Mouse (Mus musculus) urinary bladder, postnatal 10 days (tissue): ENCODE results near the gene Pakap.

ENCODE experiments used
- DNase-seq: peaks from one replicate; pipeline ENCODE4 v3.0.0; 2022; ENCODE audit warnings: low spot score

Pakap gene

DNA sequence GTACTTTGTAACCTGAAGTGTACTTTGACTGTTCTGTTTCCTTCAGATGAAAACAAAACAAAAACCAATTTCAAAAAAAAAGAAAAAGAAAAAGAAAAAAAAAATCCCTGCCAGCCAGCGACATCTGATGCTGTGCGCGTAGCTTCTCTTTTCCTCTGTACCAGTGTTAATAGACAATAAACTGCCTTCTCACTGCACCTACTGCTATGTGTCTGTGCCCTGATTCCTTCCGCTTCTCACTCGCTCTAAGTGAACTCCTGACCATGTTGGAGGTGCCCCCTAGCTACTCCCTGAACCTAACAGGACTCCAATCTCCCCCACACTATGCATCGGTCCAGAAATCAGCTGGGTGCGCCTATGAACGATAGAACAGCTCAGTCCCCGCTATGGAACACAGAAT, 149.4 kb downstream of the Pakap start, which contains the start of gene Akap2:
Gene Akap2 (plus strand): TSS at position 304 of the 400 bp plus-strand sequence.
- DNase-seq: no peak

DNA sequence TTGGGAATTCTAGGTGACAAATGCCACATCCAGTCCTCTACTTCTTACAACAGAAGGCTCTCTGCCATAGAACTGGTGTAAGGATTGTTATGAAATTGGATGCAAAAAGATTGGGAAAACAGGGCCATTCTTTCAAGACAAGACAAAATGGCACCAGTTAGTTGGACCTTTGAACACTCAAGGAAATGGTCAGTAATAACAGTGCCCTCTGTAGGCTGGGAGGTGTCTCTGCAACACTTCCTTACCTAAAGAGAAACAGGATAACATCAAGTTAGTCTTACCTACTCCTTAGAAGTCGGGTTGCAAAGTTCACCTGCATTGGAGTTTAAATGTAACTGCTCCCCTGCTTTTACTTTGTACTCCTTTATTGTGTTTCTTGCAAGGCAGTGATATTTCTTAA, 151.4 kb downstream of the Pakap start:
- DNase-seq: no peak

DNA sequence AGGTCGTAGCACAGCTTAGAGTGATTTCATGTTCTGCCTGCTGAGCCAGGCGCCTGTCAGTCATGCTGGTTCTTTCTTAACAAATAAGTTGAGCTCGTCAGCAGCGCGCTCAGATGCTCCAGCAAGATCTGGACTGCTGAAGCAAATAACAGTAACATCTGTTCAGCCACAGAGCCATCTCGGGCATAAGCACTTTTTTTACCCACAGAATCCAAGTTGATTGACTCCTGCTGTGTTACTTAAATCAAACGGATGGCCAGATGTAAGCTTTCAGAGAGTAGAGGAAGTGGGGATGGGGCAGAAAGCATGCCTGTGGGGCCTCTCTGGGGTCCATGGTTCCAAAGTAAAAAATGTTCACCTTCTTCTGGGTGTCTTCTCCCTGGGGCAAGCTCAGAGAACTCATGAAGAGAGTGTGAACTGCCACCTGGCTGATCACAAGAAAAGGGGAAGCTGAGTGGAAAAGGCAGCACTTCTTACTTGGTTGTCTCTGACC, 152.9 kb downstream of the Pakap start:
- no peak for DNase-seq

DNA sequence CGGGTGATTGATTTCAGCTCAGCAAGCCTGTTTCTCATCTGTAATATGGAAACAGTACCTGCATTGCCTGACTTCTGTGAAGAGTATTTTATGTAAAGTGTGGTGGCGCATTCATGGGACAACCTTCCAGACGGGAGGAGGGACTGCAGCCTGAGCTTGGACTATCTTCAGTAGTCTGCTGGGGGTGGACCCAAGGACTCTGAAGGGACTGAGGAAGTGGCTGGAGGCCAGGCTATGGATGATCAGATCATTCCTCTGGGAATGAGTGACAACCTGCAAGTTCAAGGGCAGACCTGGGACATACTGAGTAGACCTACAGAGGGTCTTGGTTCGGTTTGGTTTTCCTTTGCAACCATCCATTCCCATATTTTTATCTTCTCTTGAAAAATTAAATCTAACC, 154.3 kb downstream of the Pakap start:
- no peak for DNase-seq

DNA sequence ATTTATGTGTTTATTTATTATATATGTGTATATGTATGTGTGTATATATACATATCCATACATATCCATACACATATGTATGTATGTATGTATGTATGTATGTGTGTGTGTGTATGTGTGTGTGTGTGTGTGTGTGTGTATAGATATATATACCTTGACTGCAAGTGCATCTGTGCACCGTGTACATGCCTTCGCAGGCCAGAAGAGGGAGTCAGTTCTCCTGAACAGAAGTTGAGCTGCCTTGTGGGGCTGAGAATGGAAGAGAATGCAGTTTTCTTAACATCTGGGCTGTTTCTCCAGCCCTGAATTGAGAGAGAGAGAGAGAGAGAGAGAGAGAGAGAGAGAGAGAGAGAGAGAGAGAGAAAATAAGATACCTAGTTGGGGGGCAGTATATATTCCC, 155.7 kb downstream of the Pakap start:
- DNase-seq: no peak

DNA sequence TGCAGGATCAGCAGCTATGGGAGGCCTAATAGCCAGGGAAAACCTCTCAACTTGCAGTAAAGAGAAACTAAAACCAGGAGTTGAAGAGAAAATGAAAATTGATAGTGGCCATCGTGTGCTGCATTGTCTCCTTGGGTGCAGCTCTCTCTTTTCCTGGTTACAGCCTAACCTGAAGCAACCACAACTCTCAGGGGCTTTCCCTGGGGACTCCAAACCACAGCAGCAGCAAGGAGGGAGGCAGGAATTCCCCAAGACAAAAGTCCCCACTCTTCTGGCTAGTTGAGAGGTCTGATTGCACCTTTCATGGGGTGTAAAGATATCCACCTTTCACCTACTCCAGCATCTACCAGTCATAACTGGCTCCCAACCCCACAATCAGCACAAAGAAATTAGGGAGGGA, 157.6 kb downstream of the Pakap start:
- no peak for DNase-seq

DNA sequence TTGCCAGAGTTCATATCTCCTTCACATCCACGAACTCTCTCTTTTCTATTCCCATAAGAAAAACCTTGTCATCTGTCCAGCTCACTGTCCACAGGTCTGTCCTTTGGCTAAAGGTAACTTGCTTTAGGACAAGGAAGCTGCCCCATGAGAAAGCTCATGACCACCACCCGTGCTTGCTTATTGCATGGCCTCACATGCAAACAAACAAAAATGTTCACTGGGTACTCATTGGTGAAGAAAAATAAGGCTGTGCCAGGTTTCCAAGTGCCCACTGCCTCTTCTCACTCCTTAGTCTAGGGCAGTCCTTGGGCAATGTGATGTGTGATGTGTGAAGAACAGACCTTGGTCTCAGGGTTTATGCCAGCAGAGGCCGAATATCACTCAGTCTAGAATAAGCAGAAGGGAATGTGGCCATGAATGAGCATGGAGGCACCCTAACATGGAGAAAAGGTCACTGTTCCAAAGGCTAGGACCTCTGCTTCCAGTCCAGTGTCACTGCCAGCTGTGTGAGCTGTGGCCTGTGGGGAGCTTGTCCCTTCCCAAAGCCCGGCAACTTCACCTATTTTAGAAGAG, 160.7 kb downstream of the Pakap start:
- no peak for DNase-seq

DNA sequence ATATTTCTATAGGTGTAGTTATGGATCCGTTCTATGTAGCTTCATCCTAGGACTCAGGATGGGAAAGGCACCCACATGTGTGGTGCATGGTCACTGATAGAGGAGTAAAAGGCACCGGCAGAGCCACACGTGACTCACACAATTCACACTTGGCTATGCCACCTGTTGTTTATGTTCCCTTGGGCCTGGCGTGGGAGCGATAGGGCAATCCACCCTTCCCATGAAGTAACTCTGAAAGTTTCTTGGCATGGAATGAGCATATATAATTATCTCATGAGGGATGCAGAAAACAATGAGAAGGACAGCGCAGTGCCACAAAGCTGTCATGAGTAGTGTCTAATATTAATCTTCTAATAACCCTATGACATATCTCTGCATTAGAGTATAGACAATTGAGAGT, 162.1 kb downstream of the Pakap start:
- no peak for DNase-seq

DNA sequence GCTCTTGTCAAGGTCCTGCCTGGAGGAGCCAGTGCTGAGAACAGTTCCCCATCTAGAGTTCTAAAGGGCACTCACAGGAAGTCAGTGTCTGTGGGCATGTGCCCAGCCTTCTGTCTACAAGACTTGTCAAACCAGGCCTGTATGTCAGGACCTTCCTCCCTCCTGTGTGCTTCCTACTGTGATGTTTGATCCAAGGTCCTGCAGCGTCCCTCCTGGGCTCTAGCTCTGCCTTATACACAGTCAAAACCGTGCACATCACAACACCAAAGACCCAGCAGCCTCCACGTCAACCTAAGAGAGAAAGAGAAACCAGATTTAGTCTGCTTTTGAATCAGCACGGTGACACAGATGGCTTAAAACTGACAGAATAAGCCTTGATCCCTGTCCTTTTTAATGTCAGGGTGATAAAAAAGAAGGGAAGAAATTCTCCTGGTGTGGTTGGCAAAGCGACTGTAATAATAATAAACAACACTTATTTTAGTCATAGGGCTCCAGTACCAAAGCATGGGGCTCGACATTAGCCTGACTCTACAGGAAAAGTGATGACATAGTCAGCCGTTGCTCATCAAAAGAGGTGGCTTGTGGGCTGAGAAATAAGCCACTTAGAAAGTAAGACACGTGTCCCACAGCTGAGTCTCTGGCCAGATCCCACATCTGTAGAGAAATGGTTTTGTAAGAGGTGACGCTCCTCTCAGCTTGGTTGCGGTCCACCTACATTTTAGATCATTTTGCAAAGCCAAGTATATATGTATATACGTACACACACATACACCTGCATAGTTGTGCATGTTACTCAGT, 163.0 kb downstream of the Pakap start:
- no peak for DNase-seq

DNA sequence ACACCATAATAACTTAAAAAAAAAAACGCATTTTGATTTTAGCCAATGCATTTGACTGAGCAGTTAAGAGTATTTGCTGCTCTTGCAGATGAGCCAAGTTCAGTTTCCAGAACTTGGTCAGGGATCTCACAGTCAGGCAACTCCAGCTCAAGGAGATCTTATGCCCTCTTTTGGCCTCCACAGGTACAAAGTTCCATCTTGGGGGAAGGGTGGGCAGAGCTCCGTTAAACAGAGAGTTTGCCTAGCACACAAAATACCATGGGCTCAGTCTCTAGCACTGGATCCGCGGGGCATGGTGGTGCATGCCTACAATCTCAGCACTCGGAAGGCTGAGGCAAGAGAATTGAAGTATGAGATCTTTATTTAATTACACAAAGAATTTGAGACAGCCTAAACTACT, 164.4 kb downstream of the Pakap start:
- no peak for DNase-seq

DNA sequence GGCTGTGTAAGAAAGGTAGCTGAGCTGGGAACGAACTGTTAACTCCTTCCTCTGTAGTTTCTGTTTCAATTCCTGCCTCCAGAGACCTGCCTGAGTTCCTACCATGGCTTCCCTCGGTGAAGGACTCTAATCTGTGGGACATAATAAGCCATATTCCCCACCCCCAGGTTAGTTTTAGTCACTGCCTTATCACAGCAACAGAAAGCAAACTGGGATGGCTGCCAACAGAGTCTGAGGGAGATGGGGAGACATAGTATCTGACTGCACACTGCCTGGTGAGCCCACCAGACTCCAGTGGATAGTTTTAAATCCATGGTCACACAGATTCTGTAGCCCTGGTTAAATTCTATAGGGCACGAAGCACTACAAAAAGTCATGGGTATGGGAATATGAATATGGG, 165.5 kb downstream of the Pakap start:
- DNase-seq: no peak

DNA sequence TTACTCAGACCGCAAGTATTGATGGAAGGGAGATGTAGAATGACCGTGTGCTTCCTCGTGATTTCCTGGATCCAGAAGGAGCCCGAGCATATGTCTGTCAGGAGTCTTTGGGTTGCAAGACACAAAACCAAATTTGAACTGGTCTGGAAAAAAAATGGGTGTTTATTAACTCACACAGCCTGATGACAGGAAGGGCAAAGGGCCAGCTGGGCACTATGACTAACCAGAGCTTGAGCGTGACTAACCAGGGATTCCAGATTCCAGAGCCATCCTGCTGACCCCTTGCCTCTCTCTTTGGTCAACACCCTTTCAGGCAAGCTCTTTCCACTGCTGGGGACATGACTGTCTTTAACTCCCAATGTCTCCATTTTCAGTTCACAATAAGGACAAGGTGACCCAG, 167.4 kb downstream of the Pakap start:
- no peak for DNase-seq

DNA sequence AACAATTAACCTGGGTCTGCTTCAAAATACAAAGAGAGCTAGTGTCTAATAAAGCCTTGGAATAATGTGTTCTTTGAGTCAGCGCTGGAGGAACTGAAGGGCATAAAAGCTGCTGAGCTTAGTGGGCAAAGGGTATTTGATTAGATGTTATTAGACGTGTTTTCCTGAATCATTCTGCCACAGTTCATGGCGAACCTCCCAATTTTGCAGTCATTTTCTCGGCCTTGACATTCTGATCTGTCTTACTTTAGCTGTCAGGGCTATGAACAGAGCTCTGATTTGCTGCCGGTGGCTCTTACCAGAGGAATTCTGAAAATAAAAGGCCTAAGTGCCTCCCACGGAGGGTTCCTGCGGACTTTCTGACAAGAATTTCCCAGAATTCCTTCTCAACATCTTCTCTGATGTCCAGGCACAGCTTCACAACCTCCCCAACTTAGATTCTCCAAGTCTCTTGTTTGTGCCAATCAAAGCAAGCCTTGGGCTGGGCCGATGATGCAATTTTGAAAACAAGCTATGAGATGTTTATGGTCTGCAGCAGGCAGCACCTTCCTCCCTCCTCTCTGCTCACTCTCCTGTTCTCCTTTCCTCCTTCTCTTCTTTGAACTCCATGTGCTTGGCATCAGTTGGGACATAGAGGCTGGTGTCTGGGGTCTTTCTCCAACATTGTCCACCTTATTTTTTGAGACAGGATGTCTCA, 171.0 kb downstream of the Pakap start:
- no peak for DNase-seq

DNA sequence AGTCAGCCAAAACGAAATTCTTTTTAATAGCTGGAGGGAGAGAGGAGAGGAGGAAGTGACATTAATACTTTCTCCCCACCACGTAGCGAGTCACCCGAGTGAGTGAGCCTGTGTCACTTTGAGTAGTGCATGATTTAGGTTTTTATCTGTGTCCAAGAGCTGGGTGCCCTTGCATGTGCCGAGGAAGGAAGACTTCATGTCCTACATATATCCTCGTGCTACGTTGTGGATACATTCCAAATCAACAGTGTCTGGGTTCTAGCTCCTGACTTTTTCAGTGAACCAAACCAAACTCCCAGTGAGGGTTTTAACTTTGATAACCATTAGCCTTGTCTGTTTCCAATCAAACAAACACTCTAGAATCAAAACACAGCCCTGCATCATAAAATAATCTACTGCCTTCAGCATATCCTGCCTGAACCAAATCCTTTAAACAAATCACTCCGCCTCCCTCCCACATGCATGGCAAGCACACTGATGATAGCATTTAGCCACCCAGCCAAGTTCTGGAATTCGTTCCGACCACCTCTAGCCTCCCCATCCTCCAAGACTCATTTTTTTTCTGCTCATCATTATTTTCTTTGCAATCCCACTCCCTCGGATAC, 175.4 kb downstream of the Pakap start:
- no peak for DNase-seq

DNA sequence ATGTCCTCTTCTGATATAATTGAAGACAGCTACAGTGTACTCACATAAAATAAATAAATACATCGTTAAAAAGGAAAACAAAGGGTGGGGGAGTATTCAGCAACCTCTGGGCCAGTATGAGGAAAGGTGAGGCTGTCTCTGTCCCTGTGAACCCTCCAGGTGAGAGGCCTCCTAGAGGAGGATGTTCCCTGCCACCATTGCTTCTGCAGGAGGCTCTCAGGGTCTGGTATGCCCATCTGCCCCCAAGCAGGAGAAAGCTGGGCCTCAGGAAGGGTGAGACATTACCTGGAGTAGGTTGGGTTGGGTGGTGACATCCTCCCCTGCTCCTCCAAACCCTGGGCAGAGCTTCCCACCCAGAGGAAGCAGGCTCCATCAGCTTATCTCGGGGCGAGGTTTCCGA, 182.7 kb downstream of the Pakap start:
- DNase-seq: no peak

DNA sequence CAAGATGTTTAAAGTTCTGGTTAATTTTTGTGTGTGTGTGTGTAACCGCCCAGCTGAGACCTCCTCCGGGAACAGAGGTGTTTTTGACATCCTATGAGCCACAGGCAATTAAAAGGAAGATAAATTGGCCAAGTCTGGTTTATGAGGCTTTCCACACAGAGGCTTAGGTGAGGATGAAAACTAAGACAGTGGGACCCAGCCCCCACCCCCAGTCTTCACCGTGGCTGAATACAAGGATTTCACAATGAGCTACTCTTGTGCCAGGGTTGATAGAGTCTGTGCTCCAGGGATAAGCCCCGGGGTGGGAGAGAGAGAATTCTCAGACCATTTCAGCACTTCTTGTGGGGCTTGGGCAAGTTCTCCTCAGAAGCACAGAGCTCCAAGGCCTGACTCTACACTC, 183.1 kb downstream of the Pakap start:
- DNase-seq: no peak

DNA sequence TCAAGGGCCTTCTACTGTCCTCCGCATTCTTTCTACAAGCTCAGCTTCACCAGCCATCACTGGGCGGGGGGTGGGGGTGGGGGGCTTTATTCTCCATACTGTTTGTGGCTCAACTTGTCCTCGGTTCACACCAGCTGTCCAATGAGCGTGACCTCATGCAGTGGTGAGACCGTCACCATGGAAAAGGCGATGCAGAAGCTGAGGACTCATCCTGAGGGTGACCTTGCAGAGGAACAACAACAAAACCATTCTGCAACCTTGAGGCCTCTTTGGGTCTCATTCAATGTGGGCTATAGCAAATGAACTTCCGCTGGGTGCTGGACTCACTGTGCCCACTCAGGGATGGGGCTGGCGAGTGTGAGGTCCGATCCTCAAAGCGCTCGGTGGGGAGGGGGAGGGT, 183.6 kb downstream of the Pakap start:
- DNase-seq: no peak

DNA sequence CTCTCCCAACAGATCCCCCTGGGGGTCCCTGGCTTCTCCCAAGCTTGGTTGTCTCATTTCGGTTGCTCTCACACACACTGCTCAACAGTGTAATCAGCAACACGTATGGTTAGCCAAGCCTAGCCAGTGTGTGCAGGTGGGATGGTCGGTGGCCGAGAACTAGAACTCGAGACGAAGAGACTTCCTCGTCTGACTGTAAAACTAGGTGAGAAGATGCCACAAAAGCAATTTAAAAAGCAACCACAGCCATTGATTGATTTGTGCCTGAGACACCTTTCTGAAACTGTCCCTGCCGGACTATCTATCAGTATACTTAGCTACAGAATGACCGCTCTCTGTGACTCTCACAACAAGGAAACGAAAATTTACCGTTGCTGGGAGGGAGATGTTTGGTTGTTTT, 187.1 kb downstream of the Pakap start:
- no peak for DNase-seq

DNA sequence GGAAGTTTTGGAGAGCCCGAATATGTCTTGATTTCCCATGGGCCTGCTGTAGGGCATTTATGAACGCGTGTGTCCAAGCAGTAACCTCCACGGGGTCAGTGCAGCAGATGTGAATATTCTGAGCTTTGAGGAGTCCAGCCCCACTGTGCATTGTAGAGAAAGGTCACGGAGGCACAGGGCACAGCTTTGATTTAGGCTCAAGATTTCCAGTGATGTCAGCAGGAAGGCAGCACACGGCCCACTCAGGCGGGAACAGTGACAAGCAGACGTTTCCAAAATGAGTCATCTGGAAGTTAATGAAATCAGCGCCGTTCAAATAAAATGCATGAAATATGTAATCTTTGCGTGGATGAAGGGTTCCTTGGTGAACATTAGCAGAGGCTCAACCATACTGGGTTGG, 190.0 kb downstream of the Pakap start:
- no peak for DNase-seq

DNA sequence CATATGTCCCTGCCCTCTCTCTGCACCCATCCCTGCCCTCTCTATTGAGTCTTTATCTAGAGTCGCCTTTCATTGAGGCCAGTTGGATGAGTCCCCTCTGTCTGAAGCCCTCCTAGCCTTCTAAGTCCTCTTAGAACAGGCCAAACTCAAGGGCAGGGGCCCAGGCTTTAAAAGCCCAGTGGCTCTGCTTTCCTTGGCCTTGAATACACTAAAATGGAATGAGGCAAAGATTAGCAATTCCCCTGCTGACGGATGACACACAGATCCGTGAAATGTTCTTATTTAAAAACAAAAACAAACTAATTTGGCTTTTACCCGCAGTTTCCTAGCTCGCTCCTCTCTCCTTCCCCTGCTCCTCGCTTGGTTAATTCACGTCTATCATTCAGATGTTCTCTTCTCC, 194.4 kb downstream of the Pakap start:
- DNase-seq: no peak

DNA sequence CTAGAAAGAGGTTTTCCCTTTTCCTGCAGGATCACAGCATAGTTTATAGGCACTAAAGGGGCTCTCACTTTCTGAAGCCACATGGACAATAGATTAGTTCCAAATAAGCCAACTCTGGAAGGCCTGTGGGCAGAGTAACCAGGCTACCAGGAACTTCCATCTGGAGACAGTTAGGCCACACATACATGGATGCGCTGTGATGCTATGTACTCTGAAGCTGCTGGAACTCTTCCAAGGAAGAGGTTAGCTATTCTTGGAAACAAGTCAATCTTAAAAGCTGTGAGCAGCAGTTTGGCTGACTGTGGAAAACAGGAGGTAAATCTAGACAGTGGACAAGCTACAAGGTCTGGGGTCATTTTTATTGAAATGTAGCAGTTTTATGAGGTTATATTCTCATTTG, 196.4 kb downstream of the Pakap start:
- no peak for DNase-seq

DNA sequence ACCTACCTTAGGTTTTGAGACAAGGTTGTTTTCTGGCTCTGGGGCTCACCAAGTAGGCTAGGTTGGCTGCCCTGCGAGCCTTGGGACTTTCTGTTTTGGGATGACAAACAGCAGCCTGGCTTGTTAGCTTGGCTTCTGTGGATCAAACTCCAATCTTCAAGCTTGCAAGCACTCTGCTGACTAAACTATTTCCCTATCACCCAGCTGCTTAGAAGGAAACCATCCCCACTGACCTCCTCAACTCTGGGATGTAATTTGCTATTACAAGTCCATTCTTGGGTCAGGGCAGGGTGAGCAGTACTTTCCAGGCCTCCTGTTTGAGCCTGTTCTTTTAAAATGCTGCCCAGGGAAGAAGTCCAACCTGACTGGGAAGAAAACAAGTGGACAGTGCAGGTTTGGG, 196.9 kb downstream of the Pakap start:
- no peak for DNase-seq

DNA sequence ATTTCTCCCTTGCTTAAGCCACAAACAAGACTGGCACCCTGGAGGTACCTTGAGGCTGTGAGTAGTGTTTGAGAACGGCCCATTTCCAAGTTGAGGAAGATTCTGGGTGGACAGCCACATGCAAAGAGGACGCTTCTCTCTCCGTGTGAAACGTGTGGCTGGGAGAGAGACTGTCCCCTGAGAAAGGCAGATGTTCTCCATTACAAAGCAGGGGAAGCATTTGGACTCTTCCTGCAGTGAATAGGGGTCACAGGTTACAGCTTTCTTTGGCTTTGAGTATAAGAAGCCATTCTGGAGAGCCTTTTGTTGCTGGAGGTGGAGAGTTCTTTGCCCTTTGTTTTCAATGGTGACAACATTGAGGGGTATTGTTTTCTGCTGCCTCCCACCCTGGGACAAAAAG, 197.8 kb downstream of the Pakap start:
- DNase-seq: no peak
